ENCODE assay signal across 8 mouse cellular contexts in genomic region chr5:31094100-31094798, GRCm38 (mm10). TPM values are rescaled to one million over a fixed set of nuclear protein-coding genes. Genes with fewer than 3 reads are reported as not detected.
DNase-seq lines count a peak whose midpoint lies in the region; ATAC-seq lines count a peak whose summit lies in the region.

No protein-coding gene starts in this region.

- peaks cover 36% of the 10 kb centered on the region for H3K4me1 ChIP-seq in forebrain, embryonic 13.5 days
- peaks cover 27% of the 10 kb centered on the region for H3K4me1 ChIP-seq in liver, embryonic 13.5 days (replicated peaks)
- peaks cover 26% of the 10 kb centered on the region for H3K4me1 ChIP-seq in stomach, embryonic 16.5 days (ENCODE audit: control insufficient read depth, insufficient read depth, low read length)

- peak overlapping the region; percentile 43 for H3K4me3 ChIP-seq in forebrain, embryonic 13.5 days
- peak overlapping the region; percentile 48 for H3K4me3 ChIP-seq in liver, embryonic 13.5 days (replicated peaks)
- peak overlapping the region; percentile 39 for H3K4me3 ChIP-seq in stomach, embryonic 16.5 days (replicated peaks; ENCODE audit: low read length)

- H3K9me3 ChIP-seq in forebrain, embryonic 13.5 days (replicated peaks): no peaks in the 10 kb centered on the region
- no peaks in the 10 kb centered on the region for H3K9me3 ChIP-seq in liver, embryonic 13.5 days (replicated peaks)
- H3K9me3 ChIP-seq in stomach, embryonic 16.5 days (replicated peaks; ENCODE audit: control insufficient read depth, low read length): no peaks in the 10 kb centered on the region

- peaks cover 99% of the 10 kb centered on the region for H3K27me3 ChIP-seq in forebrain, embryonic 13.5 days
- H3K27me3 ChIP-seq in liver, embryonic 13.5 days: peaks cover 99% of the 10 kb centered on the region
- H3K27me3 ChIP-seq in stomach, embryonic 16.5 days (ENCODE audit: control insufficient read depth, insufficient read depth, low read length): peaks cover 79% of the 10 kb centered on the region

- WGBS in forebrain, embryonic 13.5 days: 3% methylated on average over 29 of the region's 29 CpGs
- WGBS in liver, embryonic 13.5 days (ENCODE audit: insufficient replicate concordance): 3% methylated on average over 29 of the region's 29 CpGs
- 1% methylated on average over 29 of the region's 29 CpGs for WGBS in stomach, embryonic 16.5 days

- DNase-seq in embryo, embryonic 10.5 days (ENCODE audit: low spot score): peak; percentile 48
- DNase-seq in embryo, embryonic 10 days (ENCODE audit: low spot score): no peak
- peak; percentile 33 to 42 for DNase-seq in B cell, adult 2 months
- DNase-seq in liver, embryonic 13.5 days: no peak
- DNase-seq in layer of hippocampus, adult 11-12 months (ENCODE audit: low spot score): no peak

- peak overlapping the region; percentile 72 for H3K4me2 ChIP-seq in forebrain, embryonic 13.5 days
- peak overlapping the region; percentile 63 for H3K4me2 ChIP-seq in liver, embryonic 13.5 days
- H3K4me2 ChIP-seq in stomach, embryonic 16.5 days (ENCODE audit: low read depth, low read length): peak overlapping the region; percentile 53

- ATAC-seq in forebrain, embryonic 13.5 days: no peak
- ATAC-seq in liver, embryonic 13.5 days (ENCODE audit: low read depth): no peak
- no peak for ATAC-seq in stomach, embryonic 16.5 days (ENCODE audit: insufficient read depth, low FRiP score)
- no peak for ATAC-seq in erythroid progenitor cell, adult 5-6 weeks (replicated peaks; ENCODE audit: low FRiP score, poor library complexity, severe bottlenecking)

- H3K27ac ChIP-seq in forebrain, embryonic 13.5 days: no peak overlapping the region
- no peak overlapping the region for H3K27ac ChIP-seq in liver, embryonic 13.5 days
- H3K27ac ChIP-seq in stomach, embryonic 16.5 days (ENCODE audit: low read length): no peak overlapping the region

- no peak overlapping the region for H3K9ac ChIP-seq in forebrain, embryonic 13.5 days
- H3K9ac ChIP-seq in liver, embryonic 13.5 days: no peak overlapping the region
- no peak overlapping the region; the same call in 1 of the 2 replicates for H3K9ac ChIP-seq in stomach, embryonic 16.5 days (ENCODE audit: low read length)

- H3K36me3 ChIP-seq in forebrain, embryonic 13.5 days (ENCODE audit: poor library complexity, severe bottlenecking): no peaks in the 10 kb centered on the region
- H3K36me3 ChIP-seq in liver, embryonic 13.5 days: no peaks in the 10 kb centered on the region
- no peaks in the 10 kb centered on the region for H3K36me3 ChIP-seq in stomach, embryonic 16.5 days (ENCODE audit: control insufficient read depth, insufficient read depth, low read length)

RNA-seq across cellular contexts. Expression of gene Dnajc5g, which starts 11.8 kb away (rescaled TPM):
- not detected in 2 replicates for polyA plus RNA-seq in forebrain, embryonic 13.5 days (2015; fragmentation: Nextera tagmentation; extraction: Ambion mirVana)
- polyA plus RNA-seq in liver, embryonic 13.5 days (2015; fragmentation: Nextera tagmentation; extraction: Ambion mirVana): not detected in 2 replicates
- polyA plus RNA-seq in stomach, embryonic 16.5 days (2015; fragmentation: Nextera tagmentation; extraction: Ambion mirVana): not detected in 2 replicates
- total RNA-seq in erythroid progenitor cell, adult 5-6 weeks (2015; ENCODE audit: low replicate concordance): not detected in 2 replicates
- not detected in 2 replicates for total RNA-seq in erythroid progenitor cell, adult 5-6 weeks (2017; ENCODE audit: low replicate concordance)

RNA-seq across cellular contexts. Expression of gene Slc30a3, which starts 13.8 kb away (rescaled TPM):
- 1.7 and 1.8 TPM in 2 replicates for polyA plus RNA-seq in forebrain, embryonic 13.5 days (2015; fragmentation: Nextera tagmentation; extraction: Ambion mirVana)
- 0.36 and 0.45 TPM in 2 replicates for polyA plus RNA-seq in liver, embryonic 13.5 days (2015; fragmentation: Nextera tagmentation; extraction: Ambion mirVana)
- polyA plus RNA-seq in stomach, embryonic 16.5 days (2015; fragmentation: Nextera tagmentation; extraction: Ambion mirVana): 0.25 and 0.30 TPM in 2 replicates
- total RNA-seq in erythroid progenitor cell, adult 5-6 weeks (2015; ENCODE audit: low replicate concordance): not detected in 2 replicates
- not detected in 2 replicates for total RNA-seq in erythroid progenitor cell, adult 5-6 weeks (2017; ENCODE audit: low replicate concordance)

RNA-seq across cellular contexts. Expression of gene Trim54, which starts 22.3 kb away (rescaled TPM):
- not detected in 2 replicates for polyA plus RNA-seq in forebrain, embryonic 13.5 days (2015; fragmentation: Nextera tagmentation; extraction: Ambion mirVana)
- 0.13 TPM in 2 replicates for polyA plus RNA-seq in liver, embryonic 13.5 days (2015; fragmentation: Nextera tagmentation; extraction: Ambion mirVana)
- 5.9 TPM in 1 of 2 replicates, not detected in the other for polyA plus RNA-seq in stomach, embryonic 16.5 days (2015; fragmentation: Nextera tagmentation; extraction: Ambion mirVana)
- not detected in 2 replicates for total RNA-seq in erythroid progenitor cell, adult 5-6 weeks (2015; ENCODE audit: low replicate concordance)
- not detected in 2 replicates for total RNA-seq in erythroid progenitor cell, adult 5-6 weeks (2017; ENCODE audit: low replicate concordance)

RNA-seq across cellular contexts. Expression of gene Cad, which starts 39.7 kb away (rescaled TPM):
- 24.2 and 28.6 TPM in 2 replicates for polyA plus RNA-seq in forebrain, embryonic 13.5 days (2015; fragmentation: Nextera tagmentation; extraction: Ambion mirVana)
- polyA plus RNA-seq in liver, embryonic 13.5 days (2015; fragmentation: Nextera tagmentation; extraction: Ambion mirVana): 20.1 and 25.5 TPM in 2 replicates
- 26.0 and 26.8 TPM in 2 replicates for polyA plus RNA-seq in stomach, embryonic 16.5 days (2015; fragmentation: Nextera tagmentation; extraction: Ambion mirVana)
- 19.3 and 24.9 TPM in 2 replicates for total RNA-seq in erythroid progenitor cell, adult 5-6 weeks (2015; ENCODE audit: low replicate concordance)
- 3.5 and 11.3 TPM in 2 replicates for total RNA-seq in erythroid progenitor cell, adult 5-6 weeks (2017; ENCODE audit: low replicate concordance)

RNA-seq across cellular contexts. Expression of gene Ucn, which starts 44.4 kb away (rescaled TPM):
- polyA plus RNA-seq in forebrain, embryonic 13.5 days (2015; fragmentation: Nextera tagmentation; extraction: Ambion mirVana): not detected in 2 replicates
- not detected in 2 replicates for polyA plus RNA-seq in liver, embryonic 13.5 days (2015; fragmentation: Nextera tagmentation; extraction: Ambion mirVana)
- not detected in 2 replicates for polyA plus RNA-seq in stomach, embryonic 16.5 days (2015; fragmentation: Nextera tagmentation; extraction: Ambion mirVana)
- not detected in 2 replicates for total RNA-seq in erythroid progenitor cell, adult 5-6 weeks (2015; ENCODE audit: low replicate concordance)
- total RNA-seq in erythroid progenitor cell, adult 5-6 weeks (2017; ENCODE audit: low replicate concordance): not detected in 2 replicates

Comparison
In these comparisons a context has a peak if more than half of its experiments do, and no peak if none do; other contexts are left out.
1. DNase-seq: peak in embryo, embryonic 10.5 days (single experiment) and B cell, adult 2 months (2 of 2); none in embryo, embryonic 10 days (single experiment), liver, embryonic 13.5 days (single experiment) and layer of hippocampus, adult 11-12 months (single experiment).
2. Peak in every context shown above with its lines, with median percentiles within 50 percentile points of each other: H3K4me2 ChIP-seq and H3K4me3 ChIP-seq.